Mouse (Mus musculus) testis, adult 2 months (tissue): ENCODE data around the gene Kif18b.

ENCODE experiments used
- CTCF ChIP-seq: fragments of 200-500 bp; IDR thresholded peaks from 2 replicates; pipeline ENCODE4 v1.5.1; 2012; ENCODE audit warnings: low read depth, mild to moderate bottlenecking, inconsistent platforms, low read length, moderate library complexity; ENCODE audit not compliant: control insufficient read depth, insufficient read depth, insufficient replicate concordance
- POLR2A ChIP-seq: fragments of 200-500 bp; IDR thresholded peaks from 2 replicates; pipeline ENCODE4 v1.6.1; 2012; ENCODE audit warnings: low read depth, mild to moderate bottlenecking, inconsistent platforms, low read length, moderate library complexity; ENCODE audit not compliant: control insufficient read depth

DNA sequence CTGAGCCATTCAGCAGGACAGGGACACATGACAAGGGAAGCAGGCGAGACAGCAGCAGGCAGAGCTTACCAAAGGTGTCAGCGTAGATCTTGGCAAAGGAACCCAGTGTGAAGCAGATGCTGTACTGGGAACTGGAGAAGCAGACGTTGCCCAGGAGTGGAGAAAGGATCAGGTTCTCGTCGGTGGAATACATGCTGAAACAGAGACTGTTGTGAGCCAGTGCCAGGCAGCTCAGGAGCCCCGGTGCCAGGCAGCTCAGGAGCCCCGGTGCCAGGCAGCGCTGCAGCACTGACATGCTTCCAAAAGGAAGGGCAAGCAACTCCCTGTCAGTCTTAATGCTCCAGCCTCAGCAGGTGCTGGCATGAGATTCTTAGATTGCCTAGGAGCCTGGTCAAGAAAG lies 65.0 kb downstream of the Kif18b start:
- no peak for TF ChIP-seq CTCF
- no peak for TF ChIP-seq POLR2A
